Mouse (Mus musculus) embryonic facial prominence, embryonic 14.5 days (tissue): Measurements from ENCODE around the gene Flot2. TPM values are rescaled to one million over a fixed set of nuclear protein-coding genes. Genes with fewer than 3 reads are reported as not detected.

Experiments used
- ATAC-seq: fragments of 200-750 bp; cut with Nextera tagmentation; 2 replicates; pipeline ENCODE4 v1.8.0; 2017; ENCODE audit warnings: low read depth, moderate number of reproducible peaks, moderate TSS enrichment
- DNase-seq: peaks from one replicate; pipeline ENCODE4 v3.0.0-alpha.2; 2015; ENCODE audit warnings: low spot score
- H3K27ac ChIP-seq: fragments of 300-500 bp; sonication (generic); replicated peaks from 2 replicates; pipeline ENCODE4 v1.5.1; 2014; ENCODE audit warnings: low read depth, mild to moderate bottlenecking, low read length, moderate library complexity
- H3K27me3 ChIP-seq: fragments of 300-500 bp; sonication (generic); replicated peaks from 2 replicates; pipeline ENCODE4 v1.6.1; 2014; ENCODE audit warnings: low read length; ENCODE audit not compliant: control insufficient read depth, insufficient read depth
- H3K36me3 ChIP-seq: fragments of 300-500 bp; sonication (generic); 2 replicates; pipeline ENCODE4 v1.6.1; 2014; ENCODE audit warnings: low read length, mixed read lengths; ENCODE audit not compliant: control insufficient read depth, insufficient read depth
- H3K4me1 ChIP-seq: fragments of 300-500 bp; sonication (generic); 2 replicates; pipeline ENCODE4 v1.6.1; 2014; ENCODE audit warnings: antibody characterized with exemption, low read length; ENCODE audit not compliant: control insufficient read depth, insufficient read depth
- H3K4me2 ChIP-seq: fragments of 300-500 bp; sonication (generic); 2 replicates; pipeline ENCODE4 v1.6.1; 2014; ENCODE audit warnings: low read depth, mild to moderate bottlenecking, low read length, moderate library complexity, mixed read lengths
- H3K4me3 ChIP-seq: fragments of 300-500 bp; sonication (generic); 2 replicates; pipeline ENCODE4 v1.5.1; 2014; ENCODE audit warnings: low read depth, mild to moderate bottlenecking, low read length
- H3K9ac ChIP-seq: fragments of 300-500 bp; sonication (generic); 2 replicates; pipeline ENCODE4 v1.6.1; 2014; ENCODE audit warnings: low read depth, mild to moderate bottlenecking, low read length, moderate library complexity, mixed read lengths
- H3K9me3 ChIP-seq: fragments of 300-500 bp; sonication (generic); 2 replicates; pipeline ENCODE4 v1.6.1; 2016; ENCODE audit warnings: low read length; ENCODE audit not compliant: control insufficient read depth
- WGBS: fragments of 180-500 bp; shearing (Covaris S2); extraction: QIAGEN DNeasy Blood & Tissue Kit; methylation state at CpG from one replicate; pipeline ENCODE4 v1.1.7; 2014; 5-methylcytosine and 5-hydroxymethylcytosine counted together
- polyA plus RNA-seq: library from polyadenylated mRNA; unstranded; fragments of >200 nt; fragmentation: Nextera tagmentation; extraction: Ambion mirVana; gene quantifications from 2 replicates; pipeline ENCODE4 v1.2.1, GENCODE M21; 2014

Flot2 gene
- polyA plus RNA-seq: 59.9 and 61.0 TPM in 2 replicates

GRCm38 (mm10) chr11:78037831-78038752 lies at the start of gene Flot2:
Gene Flot2 (plus strand): TSS chr11:78037931.
- peaks cover 4% of the 10 kb centered on the region; the same call in 1 of the 2 replicates for H3K4me1 ChIP-seq
- ATAC-seq: peak; percentile 91
- WGBS: 2% methylated on average over 46 of the region's 55 CpGs
- H3K27ac ChIP-seq: peak within 1 kb of the TSS; percentile 80
- H3K9me3 ChIP-seq: no peaks in the 10 kb centered on the region
- H3K27me3 ChIP-seq: no peaks in the 10 kb centered on the region
- peak; percentile 79 for DNase-seq
- peak within 1 kb of the TSS; percentile 89 for H3K9ac ChIP-seq
- H3K4me3 ChIP-seq: peak within 1 kb of the TSS; percentile 87
- H3K36me3 ChIP-seq: peaks cover 26% of the 10 kb centered on the region
- H3K4me2 ChIP-seq: peak within 1 kb of the TSS; percentile 89

GRCm38 (mm10) chr11:77989071-77989690 lies 48.5 kb upstream of the Flot2 start:
- WGBS: 87% methylated on average over 13 of the region's 13 CpGs
- ATAC-seq: no peak
- DNase-seq: no peak
- Histone ChIP-seq H3K27me3 (no peaks in the 10 kb centered on the region), H3K4me2 (no peak overlapping the region), H3K9me3 (no peaks in the 10 kb centered on the region), H3K27ac (no peak overlapping the region), H3K4me3 (no peak overlapping the region), H3K9ac (no peak overlapping the region), H3K36me3 (peaks cover 58% of the 10 kb centered on the region), H3K4me1 (peaks cover 9% of the 10 kb centered on the region; the same call in 1 of the 2 replicates)

- Histone ChIP-seq H3K27ac (no peak overlapping the region), H3K27me3 (no peaks in the 10 kb centered on the region), H3K9me3 (no peaks in the 10 kb centered on the region), H3K4me1 (no peaks in the 10 kb centered on the region), H3K9ac (no peak overlapping the region), H3K4me2 (no peak overlapping the region), H3K4me3 (no peak overlapping the region), H3K36me3 (peaks cover 34% of the 10 kb centered on the region)
- DNase-seq (peak; percentile 10), ATAC-seq (no peak)
- 75% methylated on average over 1 of the region's 1 CpGs for WGBS
Observed at GRCm38 (mm10) chr11:77995556-77995955, 42.2 kb upstream of the Flot2 start.

GRCm38 (mm10) chr11:78006446-78006845 lies 31.3 kb upstream of the Flot2 start:
- no peak overlapping the region for H3K4me3 ChIP-seq
- no peak overlapping the region for H3K9ac ChIP-seq
- H3K27ac ChIP-seq: no peak overlapping the region
- no peaks in the 10 kb centered on the region for H3K4me1 ChIP-seq
- no peak overlapping the region for H3K4me2 ChIP-seq
- WGBS: 90% methylated on average over 5 of the region's 5 CpGs
- ATAC-seq (no peak), DNase-seq (no peak)
- no peaks in the 10 kb centered on the region for H3K27me3 ChIP-seq
- H3K9me3 ChIP-seq: no peaks in the 10 kb centered on the region
- H3K36me3 ChIP-seq: peaks cover 76% of the 10 kb centered on the region

GRCm38 (mm10) chr11:78019676-78020075 lies 18.1 kb upstream of the Flot2 start:
- peak; percentile 83; the same call in 1 of the 2 replicates for ATAC-seq
- H3K4me2 ChIP-seq: no peak overlapping the region
- H3K4me1 ChIP-seq: no peaks in the 10 kb centered on the region
- no peak overlapping the region for H3K9ac ChIP-seq
- 14% methylated on average over 4 of the region's 4 CpGs for WGBS
- no peaks in the 10 kb centered on the region for H3K27me3 ChIP-seq
- no peak overlapping the region for H3K4me3 ChIP-seq
- peaks cover 92% of the 10 kb centered on the region for H3K36me3 ChIP-seq
- peak; percentile 73 for DNase-seq
- no peaks in the 10 kb centered on the region for H3K9me3 ChIP-seq
- H3K27ac ChIP-seq: no peak overlapping the region

GRCm38 (mm10) chr11:78023607-78024006 lies 14.1 kb upstream of the Flot2 start:
- ATAC-seq (no peak), DNase-seq (no peak)
- WGBS: 89% methylated on average over 8 of the region's 8 CpGs

GRCm38 (mm10) chr11:78029240-78029639 lies 8.5 kb upstream of the Flot2 start:
- DNase-seq (no peak), ATAC-seq (no peak)
- H3K9me3 ChIP-seq: no peaks in the 10 kb centered on the region
- H3K4me2 ChIP-seq: no peak overlapping the region
- H3K27me3 ChIP-seq: no peaks in the 10 kb centered on the region
- no peak overlapping the region for H3K4me3 ChIP-seq
- no peak overlapping the region for H3K9ac ChIP-seq
- WGBS: 83% methylated on average over 8 of the region's 8 CpGs
- H3K36me3 ChIP-seq: peaks cover 58% of the 10 kb centered on the region
- H3K4me1 ChIP-seq: peaks cover 6% of the 10 kb centered on the region; the same call in 1 of the 2 replicates
- H3K27ac ChIP-seq: no peak overlapping the region

More at GRCm38 (mm10) chr11:78023607-78024006, 14.1 kb upstream of the Flot2 start:
- no peak overlapping the region for H3K4me2 ChIP-seq
- H3K9ac ChIP-seq: no peak overlapping the region
- no peak overlapping the region for H3K4me3 ChIP-seq
- no peak overlapping the region for H3K27ac ChIP-seq
- no peaks in the 10 kb centered on the region for H3K9me3 ChIP-seq
- H3K4me1 ChIP-seq: no peaks in the 10 kb centered on the region
- H3K27me3 ChIP-seq: no peaks in the 10 kb centered on the region
- H3K36me3 ChIP-seq: peaks cover 91% of the 10 kb centered on the region

- ATAC-seq (no peak), DNase-seq (no peak)
- Histone ChIP-seq H3K27ac (no peak overlapping the region), H3K4me2 (no peak overlapping the region), H3K4me3 (no peak overlapping the region), H3K9ac (no peak overlapping the region), H3K4me1 (peaks cover 6% of the 10 kb centered on the region; the same call in 1 of the 2 replicates), H3K9me3 (no peaks in the 10 kb centered on the region), H3K36me3 (peaks cover 59% of the 10 kb centered on the region), H3K27me3 (no peaks in the 10 kb centered on the region)
- 55% methylated on average over 2 of the region's 2 CpGs for WGBS
Observed at GRCm38 (mm10) chr11:78030600-78030999, 7.1 kb upstream of the Flot2 start.
